Mouse (Mus musculus) ES-E14 (cell line): ENCODE measurements around the gene B3gat3.

Experiments
- CHD2 ChIP-seq: IDR thresholded peaks from 2 replicates; pipeline ENCODE4 v1.6.1; 2014; ENCODE audit warnings: mild to moderate bottlenecking, low read depth, low read length, inconsistent platforms
- ZC3H11A ChIP-seq: IDR thresholded peaks from 2 replicates; pipeline ENCODE4 v1.6.1; 2012; ENCODE audit warnings: low read depth, mild to moderate bottlenecking, inconsistent platforms, low read length, borderline replicate concordance

GRCm38 (mm10) chr19:8941136-8941514, 21.0 kb downstream of the B3gat3 start:
- TF ChIP-seq CHD2 (no peak), ZC3H11A (no peak)
